Mouse (Mus musculus) kidney, postnatal 0 days (tissue): ENCODE data around the gene Gucd1. TPM values are rescaled to one million over a fixed set of nuclear protein-coding genes. Genes with fewer than 3 reads are reported as not detected.
A peak's percentile ranks its signal among the peaks of the same experiment; 100 is the strongest.
"Not testable (repeated sequence)": the region's sequence is repeated elsewhere in the genome, so short reads cannot be mapped to it uniquely, and the experiment has no call there.

Experiments
- ATAC-seq: fragments of 200-750 bp; cut with Nextera tagmentation; replicated peaks from 2 replicates; pipeline ENCODE4 v1.8.0; 2017; ENCODE audit warnings: low read depth, moderate number of reproducible peaks, moderate TSS enrichment, moderate library complexity; ENCODE audit not compliant: low FRiP score
- DNase-seq: peaks from one replicate; pipeline ENCODE4 v3.0.0-alpha.2; 2016; ENCODE audit warnings: low spot score
- H3K27ac ChIP-seq: fragments of 300-500 bp; sonication (generic); 2 replicates; pipeline ENCODE4 v1.5.1; 2014; ENCODE audit warnings: mild to moderate bottlenecking
- H3K27me3 ChIP-seq: fragments of 300-500 bp; sonication (generic); 2 replicates; pipeline ENCODE4 v1.6.1; 2014; ENCODE audit warnings: low read length, mixed read lengths; ENCODE audit not compliant: insufficient read depth
- H3K36me3 ChIP-seq: fragments of 300-500 bp; sonication (generic); 2 replicates; pipeline ENCODE4 v1.6.1; 2014; ENCODE audit warnings: low read length, mixed read lengths; ENCODE audit not compliant: insufficient read depth
- H3K4me1 ChIP-seq: fragments of 300-500 bp; sonication (generic); replicated peaks from 2 replicates; pipeline ENCODE4 v1.6.1; 2014; ENCODE audit warnings: antibody characterized with exemption, low read length, mixed read lengths; ENCODE audit not compliant: insufficient read depth
- H3K4me2 ChIP-seq: fragments of 300-500 bp; sonication (generic); 2 replicates; pipeline ENCODE4 v1.6.1; 2014; ENCODE audit warnings: mild to moderate bottlenecking, low read length, moderate library complexity, mixed read lengths
- H3K4me3 ChIP-seq: fragments of 300-500 bp; sonication (generic); replicated peaks from 2 replicates; pipeline ENCODE4 v1.5.1; 2014; ENCODE audit warnings: low read depth, low read length
- H3K9ac ChIP-seq: fragments of 300-500 bp; sonication (generic); 2 replicates; pipeline ENCODE4 v1.6.1; 2014; ENCODE audit warnings: low read depth, low read length
- H3K9me3 ChIP-seq: fragments of 300-500 bp; sonication (generic); replicated peaks from 2 replicates; pipeline ENCODE4 v1.6.1; 2016; ENCODE audit warnings: low read length, inconsistent platforms, mixed read lengths
- CTCF ChIP-seq: IDR thresholded peaks from 2 replicates; pipeline ENCODE4 v1.5.1; 2016; ENCODE audit warnings: antibody characterized with exemption, low read depth, mild to moderate bottlenecking, moderate library complexity
- WGBS: fragments of 180-500 bp; shearing (Covaris S2); extraction: QIAGEN DNeasy Blood & Tissue Kit; methylation state at CpG from one replicate; pipeline ENCODE4 v1.1.7; 2014; 5-methylcytosine and 5-hydroxymethylcytosine counted together
- polyA plus RNA-seq: library from polyadenylated mRNA; unstranded; fragments of >200 nt; fragmentation: Nextera tagmentation; extraction: Ambion mirVana; gene quantifications from 2 replicates; pipeline ENCODE4 v1.2.1, GENCODE M21; 2015

Gucd1 gene
- polyA plus RNA-seq, 1 experiment from 2014 or later, result 51.9 TPM

DNA sequence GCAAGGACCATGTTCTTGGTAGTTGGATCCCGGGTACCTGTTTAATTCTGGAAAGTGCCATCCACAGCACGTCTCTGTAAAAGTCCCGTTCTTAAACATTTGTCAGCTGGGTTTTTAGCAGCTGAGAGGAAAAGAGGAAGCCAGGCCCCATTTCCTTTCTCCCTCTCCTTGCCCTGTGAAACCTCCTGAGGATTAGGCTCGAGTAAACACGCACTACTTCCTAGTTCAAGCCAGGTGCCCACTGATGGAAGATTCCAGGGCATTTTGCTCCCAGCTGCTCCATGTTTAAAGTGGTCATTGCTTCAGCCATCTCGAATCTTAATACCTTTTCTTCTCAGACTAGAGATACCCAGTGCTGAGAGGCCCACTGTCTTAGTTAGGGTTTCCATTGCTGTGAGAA lies 33.0 kb downstream of the Gucd1 start:
- DNase-seq (peak; percentile 34), ATAC-seq (no peak)
- Histone ChIP-seq H3K4me3 (no peak overlapping the region), H3K36me3 (no peaks in the 10 kb centered on the region), H3K4me2 (no peak overlapping the region), H3K9ac (no peak overlapping the region), H3K9me3 (no peaks in the 10 kb centered on the region), H3K27me3 (no peaks in the 10 kb centered on the region), H3K27ac (0 out of 2 replicates have a peak overlapping the region, but pooled peaks have one; percentile 13), H3K4me1 (no peaks in the 10 kb centered on the region)
- 68% methylated on average over 6 of the region's 6 CpGs for WGBS
- TF ChIP-seq CTCF, result no peak

DNA sequence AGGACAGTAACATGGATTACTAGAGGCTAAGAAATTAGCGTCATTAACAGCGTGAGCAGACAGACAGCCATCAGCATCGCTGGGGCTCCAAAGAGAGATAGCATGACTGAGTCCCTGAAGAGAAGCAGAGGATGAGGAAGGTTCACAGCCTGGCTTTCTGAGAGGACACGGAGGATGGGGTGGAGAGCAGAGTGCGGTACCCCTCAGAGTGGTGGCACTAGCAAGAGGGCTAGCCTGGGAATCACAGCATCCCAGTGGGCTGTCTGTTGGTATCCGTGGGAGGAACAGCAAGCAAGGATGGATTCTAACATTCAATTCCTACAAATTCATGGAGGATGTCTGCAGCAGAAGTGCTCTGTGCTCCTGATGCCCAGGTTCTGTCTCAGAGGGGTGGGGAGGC lies 33.7 kb downstream of the Gucd1 start:
- 85% methylated on average over 6 of the region's 6 CpGs for WGBS

DNA sequence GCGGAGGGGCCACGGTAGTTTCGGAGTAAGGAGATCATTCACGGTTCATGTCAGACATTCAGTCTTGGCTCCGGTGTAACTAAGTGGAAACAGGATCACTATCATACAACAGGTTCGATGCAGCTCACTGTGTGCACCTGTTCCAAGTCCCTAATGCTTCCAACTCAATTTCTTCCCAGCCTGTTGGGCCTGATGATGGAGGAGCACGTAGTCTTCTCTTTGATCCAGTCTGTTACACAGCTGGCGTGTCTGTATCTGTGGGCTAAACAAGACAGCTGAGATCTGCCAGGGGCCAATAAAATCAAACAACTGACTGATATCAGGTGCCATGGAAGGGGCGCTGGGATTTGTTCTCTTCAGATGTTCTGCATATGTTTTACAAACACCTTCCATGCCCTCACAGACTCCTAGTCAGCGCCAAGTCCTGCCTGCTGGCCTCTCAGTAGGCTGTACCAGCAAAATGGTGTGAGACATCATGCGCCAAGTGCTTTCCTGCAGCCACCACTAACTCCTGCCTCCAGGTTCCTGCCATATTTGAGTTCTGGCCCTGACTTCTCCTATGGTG lies 34.8 kb downstream of the Gucd1 start:
- ATAC-seq (no peak), DNase-seq (no peak)
- H3K27me3 ChIP-seq, result no peaks in the 10 kb centered on the region
- WGBS, result 81% methylated on average over 11 of the region's 11 CpGs
- no peak overlapping the region for H3K4me2 ChIP-seq
- no peak overlapping the region for H3K9ac ChIP-seq
- H3K4me1 ChIP-seq, result no peaks in the 10 kb centered on the region
- no peak overlapping the region for H3K4me3 ChIP-seq
- no peak overlapping the region for H3K27ac ChIP-seq
- no peak for TF ChIP-seq CTCF
- H3K36me3 ChIP-seq, result no peaks in the 10 kb centered on the region
- H3K9me3 ChIP-seq, result no peaks in the 10 kb centered on the region

More for the DNA sequence above, 33.7 kb downstream of the Gucd1 start:
- H3K4me2 ChIP-seq, result no peak overlapping the region
- TF ChIP-seq CTCF, result no peak
- H3K36me3 ChIP-seq, result no peaks in the 10 kb centered on the region
- DNase-seq (no peak), ATAC-seq (no peak)
- H3K9ac ChIP-seq, result no peak overlapping the region
- H3K27me3 ChIP-seq, result no peaks in the 10 kb centered on the region
- 0 out of 2 replicates have a peak overlapping the region, but pooled peaks have one; percentile 13 for H3K27ac ChIP-seq
- H3K4me1 ChIP-seq, result no peaks in the 10 kb centered on the region
- H3K4me3 ChIP-seq, result no peak overlapping the region
- no peaks in the 10 kb centered on the region for H3K9me3 ChIP-seq

DNA sequence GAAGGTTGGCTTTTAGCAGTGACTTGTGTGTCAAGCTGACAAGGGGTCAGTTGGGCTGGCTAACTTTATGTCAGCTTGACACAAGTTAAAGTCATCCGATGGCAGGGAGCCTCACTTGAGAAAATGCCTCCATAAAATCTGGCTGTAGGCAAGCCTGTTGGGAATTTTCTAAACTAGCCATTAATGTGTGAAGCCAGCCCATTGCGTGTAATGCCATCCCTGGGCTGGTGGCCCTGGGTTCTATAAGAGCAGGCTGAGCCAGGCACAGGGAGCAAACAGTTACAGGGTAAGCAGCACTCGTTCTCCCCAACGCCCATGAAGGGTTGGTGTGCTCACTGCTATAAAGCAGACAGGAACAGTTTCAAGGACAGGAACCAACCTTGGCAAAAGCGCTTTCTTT lies 35.5 kb downstream of the Gucd1 start:
- no peak overlapping the region for H3K4me2 ChIP-seq
- no peaks in the 10 kb centered on the region; the same call in 1 of the 2 replicates for H3K4me1 ChIP-seq
- WGBS, result 83% methylated on average over 5 of the region's 5 CpGs
- H3K27me3 ChIP-seq, result no peaks in the 10 kb centered on the region
- ATAC-seq (no peak), DNase-seq (no peak)
- no peak overlapping the region for H3K4me3 ChIP-seq
- H3K36me3 ChIP-seq, result no peaks in the 10 kb centered on the region
- no peak overlapping the region for H3K27ac ChIP-seq
- H3K9me3 ChIP-seq, result no peaks in the 10 kb centered on the region
- no peak for TF ChIP-seq CTCF
- no peak overlapping the region for H3K9ac ChIP-seq

DNA sequence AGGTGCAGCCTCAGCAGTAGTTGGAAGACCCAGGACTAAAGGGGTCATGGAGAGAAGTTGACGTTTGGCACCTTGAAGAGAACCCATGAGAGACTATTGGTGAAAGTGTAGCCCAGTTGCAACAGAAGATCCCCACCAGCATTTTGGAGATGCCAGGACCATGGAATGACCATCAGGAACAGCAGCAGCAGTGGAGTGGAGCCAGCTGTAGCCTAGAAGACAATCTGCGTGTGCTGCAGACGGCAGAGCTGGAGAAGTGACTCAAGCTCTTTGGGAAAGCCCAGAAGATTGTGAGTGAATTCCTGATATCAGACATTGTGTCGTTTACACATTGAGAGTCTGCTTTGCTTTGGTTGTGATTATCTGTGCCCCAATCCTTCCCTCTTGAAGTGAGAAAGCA lies 36.1 kb downstream of the Gucd1 start:
- H3K27me3 ChIP-seq, result no peaks in the 10 kb centered on the region
- H3K4me1 ChIP-seq, result no peaks in the 10 kb centered on the region; the same call in 1 of the 2 replicates
- H3K36me3 ChIP-seq, result no peaks in the 10 kb centered on the region
- H3K4me2 ChIP-seq, result no peak overlapping the region
- no peak overlapping the region for H3K4me3 ChIP-seq
- ATAC-seq (no peak), DNase-seq (peak; percentile 11)
- 69% methylated on average over 4 of the region's 4 CpGs for WGBS
- no peak overlapping the region for H3K27ac ChIP-seq
- H3K9ac ChIP-seq, result no peak overlapping the region
- no peaks in the 10 kb centered on the region for H3K9me3 ChIP-seq
- no peak for TF ChIP-seq CTCF

DNA sequence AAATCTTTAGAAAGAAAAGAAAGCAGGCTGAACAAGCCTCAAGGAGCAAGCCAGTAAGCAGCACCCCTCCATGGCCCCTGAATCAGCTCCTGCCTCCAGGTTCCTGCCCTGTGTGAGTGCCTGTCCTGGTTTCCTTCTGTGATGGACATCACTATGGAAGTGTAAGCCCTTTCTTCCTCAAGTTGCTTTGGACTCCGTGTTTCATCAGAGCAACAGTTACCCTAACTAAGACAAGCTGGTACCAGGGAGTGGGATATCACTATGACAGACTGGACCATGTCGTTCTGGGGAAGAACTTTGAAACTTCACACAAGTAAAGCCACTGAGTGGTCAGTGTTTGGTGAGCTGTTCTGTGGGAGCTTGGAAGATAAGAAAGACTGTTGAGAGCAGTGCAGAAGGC lies 37.8 kb downstream of the Gucd1 start:
- no peak for TF ChIP-seq CTCF

DNA sequence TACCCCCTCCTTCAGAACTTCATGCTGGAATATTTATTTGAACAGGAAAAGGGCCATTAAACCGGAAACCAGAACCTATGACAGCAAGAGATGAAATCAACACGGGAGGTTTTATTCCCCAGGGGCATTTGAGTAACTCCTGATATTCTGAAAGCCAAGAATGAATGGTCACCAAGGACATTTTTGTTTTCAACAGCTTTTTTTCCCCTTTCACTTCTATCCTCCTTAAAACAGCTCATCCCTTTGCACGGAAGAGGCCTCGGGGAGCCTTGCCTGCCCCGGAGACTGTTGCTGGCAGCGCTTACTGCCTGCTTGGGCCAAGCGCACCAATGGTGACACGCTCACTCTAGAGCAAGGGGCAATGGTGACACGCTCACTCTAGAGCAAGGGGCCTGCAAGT lies 40.7 kb downstream of the Gucd1 start:
- Histone ChIP-seq H3K36me3 (no peaks in the 10 kb centered on the region), H3K9ac (no peak overlapping the region), H3K4me2 (no peak overlapping the region), H3K27me3 (no peaks in the 10 kb centered on the region), H3K9me3 (no peaks in the 10 kb centered on the region), H3K4me3 (no peak overlapping the region), H3K27ac (peak overlapping the region; percentile 62; the same call in 1 of the 2 replicates), H3K4me1 (no peaks in the 10 kb centered on the region; the same call in none of the 2 replicates)
- ATAC-seq (no peak), DNase-seq (peak; percentile 79)
- no peak for TF ChIP-seq CTCF
- 40% methylated on average over 9 of the region's 9 CpGs for WGBS

More for the DNA sequence above, 37.8 kb downstream of the Gucd1 start:
- DNase-seq (no peak), ATAC-seq (no peak)
- Histone ChIP-seq H3K4me3 (no peak overlapping the region), H3K4me2 (no peak overlapping the region), H3K4me1 (no peaks in the 10 kb centered on the region; the same call in 1 of the 2 replicates), H3K27ac (no peak overlapping the region), H3K36me3 (no peaks in the 10 kb centered on the region), H3K9me3 (no peaks in the 10 kb centered on the region), H3K27me3 (no peaks in the 10 kb centered on the region), H3K9ac (no peak overlapping the region)
- 94% methylated on average over 2 of the region's 2 CpGs for WGBS

DNA sequence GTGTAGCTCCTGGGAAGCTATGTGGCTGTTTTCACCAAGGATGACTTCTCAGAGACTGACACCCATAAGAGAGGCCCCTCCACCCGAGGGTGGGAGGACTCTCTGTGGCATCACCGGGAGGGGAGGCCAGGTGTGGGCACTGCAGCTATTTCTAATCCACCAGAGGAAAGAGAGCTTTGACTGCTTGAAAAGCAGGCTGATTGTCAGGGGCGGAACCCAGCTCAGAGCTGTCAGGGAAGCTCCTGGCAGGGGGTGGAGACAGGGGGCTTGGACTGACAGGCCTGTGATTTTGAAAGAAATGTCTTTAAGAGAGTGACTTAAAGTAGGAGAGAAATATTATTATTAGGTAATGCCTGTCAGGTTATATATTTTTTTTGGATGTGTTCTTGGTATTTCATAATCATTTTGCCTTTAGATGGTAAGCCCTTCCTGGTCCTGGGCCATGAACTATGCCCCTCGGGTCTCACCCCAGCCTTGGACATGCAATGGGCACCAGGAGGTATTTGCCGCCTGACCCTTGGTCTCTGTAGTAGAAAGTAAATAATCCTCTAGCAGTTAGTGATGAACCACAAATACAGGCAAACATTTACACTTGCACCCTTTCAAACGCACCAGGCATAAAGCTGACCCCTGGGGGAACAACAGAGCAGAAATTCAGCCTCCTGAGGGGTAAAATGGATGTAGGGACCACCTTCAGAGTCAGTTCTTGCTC lies 42.5 kb downstream of the Gucd1 start:
- not testable (repeated sequence) for H3K36me3 ChIP-seq, DNase-seq, H3K4me3 ChIP-seq, H3K9me3 ChIP-seq, H3K4me1 ChIP-seq, H3K27me3 ChIP-seq, H3K4me2 ChIP-seq, H3K9ac ChIP-seq
- WGBS, result 46% methylated on average over 5 of the region's 6 CpGs
- ATAC-seq, result peak; percentile 75
- peak overlapping the region; percentile 51; the same call in 1 of the 2 replicates for H3K27ac ChIP-seq
